Mouse (Mus musculus): ENCODE results near the gene Tanc2. TPM values are rescaled to one million over a fixed set of nuclear protein-coding genes. Genes with fewer than 3 reads are reported as not detected.

Gene Tanc2
- polyA plus RNA-seq, 1 experiment from 2014 or later = 3.5 TPM

- no peak for TF ChIP-seq CTCF (IDR thresholded peaks at IDR 0.05; ENCODE audit: low read depth)
- no peak overlapping the region for H3K4me3 ChIP-seq (ENCODE audit: low read depth, low read length)
- no peak overlapping the region for H3K27ac ChIP-seq (ENCODE audit: low read depth, low read length)
- no peaks in the 10 kb centered on the region for H3K36me3 ChIP-seq (ENCODE audit: control insufficient read depth, insufficient read depth)
- H3K4me2 ChIP-seq (replicated peaks; ENCODE audit: low read depth) = no peak overlapping the region
- WGBS = 85% methylated on average over 28 of the region's 28 CpGs
- H3K9ac ChIP-seq (ENCODE audit: low read depth, low read length) = no peak overlapping the region
- H3K27me3 ChIP-seq (replicated peaks; ENCODE audit: control insufficient read depth, insufficient read depth, low read length) = no peaks in the 10 kb centered on the region
- no peaks in the 10 kb centered on the region; the same call in none of the 2 replicates for H3K4me1 ChIP-seq (replicated peaks; ENCODE audit: control insufficient read depth, insufficient read depth, low read length)
- ATAC-seq = no peak
- H3K9me3 ChIP-seq (ENCODE audit: control insufficient read depth) = no peaks in the 10 kb centered on the region
These were observed 366.1 kb downstream of the Tanc2 start for GRCm38 (mm10) chr11:105955815-105956430.

- Histone ChIP-seq H3K36me3 (ENCODE audit: control insufficient read depth, insufficient read depth) (no peaks in the 10 kb centered on the region), H3K4me3 (ENCODE audit: low read depth, low read length) (no peak overlapping the region), H3K9me3 (ENCODE audit: control insufficient read depth) (no peaks in the 10 kb centered on the region), H3K4me1 (replicated peaks; ENCODE audit: control insufficient read depth, insufficient read depth, low read length) (no peaks in the 10 kb centered on the region; the same call in none of the 2 replicates), H3K4me2 (replicated peaks; ENCODE audit: low read depth) (no peak overlapping the region), H3K9ac (ENCODE audit: low read depth, low read length) (no peak overlapping the region), H3K27ac (ENCODE audit: low read depth, low read length) (no peak overlapping the region), H3K27me3 (replicated peaks; ENCODE audit: control insufficient read depth, insufficient read depth, low read length) (no peaks in the 10 kb centered on the region)
- 62% methylated on average over 6 of the region's 6 CpGs for WGBS
- no peak for TF ChIP-seq CTCF (IDR thresholded peaks at IDR 0.05; ENCODE audit: low read depth)
- no peak for ATAC-seq
These were observed 367.7 kb downstream of the Tanc2 start for GRCm38 (mm10) chr11:105957501-105957900.

DNA sequence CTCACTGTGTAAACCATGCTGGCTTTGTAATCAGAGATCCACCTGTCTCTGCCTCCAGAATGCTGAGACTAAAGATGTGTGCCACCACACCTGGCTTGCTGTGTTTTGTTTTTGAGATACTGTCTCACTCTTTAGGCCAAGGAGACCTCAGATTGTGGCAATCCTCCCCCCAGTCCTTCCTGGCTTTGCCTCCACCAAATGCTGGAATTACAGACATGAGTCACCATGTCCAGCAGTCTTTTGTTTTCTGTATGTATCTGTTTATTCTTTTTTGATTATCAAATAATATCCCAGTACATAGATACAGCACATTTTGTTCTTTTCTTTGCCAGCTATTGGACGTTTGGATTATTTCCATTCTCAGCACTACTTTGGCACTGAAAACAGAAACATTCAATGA lies 368.8 kb downstream of the Tanc2 start:
- Histone ChIP-seq H3K4me2 (replicated peaks; ENCODE audit: low read depth) (no peak overlapping the region), H3K9ac (ENCODE audit: low read depth, low read length) (no peak overlapping the region), H3K9me3 (ENCODE audit: control insufficient read depth) (no peaks in the 10 kb centered on the region), H3K4me1 (replicated peaks; ENCODE audit: control insufficient read depth, insufficient read depth, low read length) (no peaks in the 10 kb centered on the region), H3K27ac (ENCODE audit: low read depth, low read length) (no peak overlapping the region), H3K27me3 (replicated peaks; ENCODE audit: control insufficient read depth, insufficient read depth, low read length) (no peaks in the 10 kb centered on the region), H3K36me3 (ENCODE audit: control insufficient read depth, insufficient read depth) (no peaks in the 10 kb centered on the region), H3K4me3 (ENCODE audit: low read depth, low read length) (no peak overlapping the region)
- no peak for TF ChIP-seq CTCF (IDR thresholded peaks at IDR 0.05; ENCODE audit: low read depth)
- WGBS = 34% methylated on average over 1 of the region's 1 CpGs
- no peak for ATAC-seq

DNA sequence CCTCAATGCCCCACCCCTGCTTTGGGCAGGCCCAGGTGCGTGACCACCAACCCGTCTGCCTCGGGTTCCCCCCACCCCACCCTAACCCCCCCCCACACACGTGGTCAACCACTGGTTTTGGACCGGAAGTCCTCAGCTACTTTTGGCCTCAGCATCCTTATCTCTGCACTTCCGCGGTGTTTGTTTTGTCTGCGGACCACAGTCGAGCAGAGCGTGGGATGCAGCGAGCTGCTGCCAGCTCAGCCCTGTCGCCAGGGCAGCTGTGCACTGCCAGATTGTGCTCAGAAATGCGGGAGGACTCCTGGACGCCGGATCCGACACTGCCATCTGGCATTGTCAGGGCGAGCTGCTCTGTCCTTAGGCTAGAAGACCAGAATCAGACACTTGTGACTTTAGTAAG lies 369.6 kb downstream of the Tanc2 start:
- H3K4me2 ChIP-seq (replicated peaks; ENCODE audit: low read depth) = no peak overlapping the region
- TF ChIP-seq CTCF (IDR thresholded peaks at IDR 0.05; ENCODE audit: low read depth) = no peak
- 25% methylated on average over 17 of the region's 17 CpGs for WGBS
- H3K36me3 ChIP-seq (ENCODE audit: control insufficient read depth, insufficient read depth) = no peaks in the 10 kb centered on the region
- no peak overlapping the region for H3K27ac ChIP-seq (ENCODE audit: low read depth, low read length)
- H3K4me3 ChIP-seq (ENCODE audit: low read depth, low read length) = no peak overlapping the region
- no peak overlapping the region for H3K9ac ChIP-seq (ENCODE audit: low read depth, low read length)
- H3K27me3 ChIP-seq (replicated peaks; ENCODE audit: control insufficient read depth, insufficient read depth, low read length) = no peaks in the 10 kb centered on the region
- H3K4me1 ChIP-seq (replicated peaks; ENCODE audit: control insufficient read depth, insufficient read depth, low read length) = no peaks in the 10 kb centered on the region
- H3K9me3 ChIP-seq (ENCODE audit: control insufficient read depth) = no peaks in the 10 kb centered on the region
- ATAC-seq = no peak

DNA sequence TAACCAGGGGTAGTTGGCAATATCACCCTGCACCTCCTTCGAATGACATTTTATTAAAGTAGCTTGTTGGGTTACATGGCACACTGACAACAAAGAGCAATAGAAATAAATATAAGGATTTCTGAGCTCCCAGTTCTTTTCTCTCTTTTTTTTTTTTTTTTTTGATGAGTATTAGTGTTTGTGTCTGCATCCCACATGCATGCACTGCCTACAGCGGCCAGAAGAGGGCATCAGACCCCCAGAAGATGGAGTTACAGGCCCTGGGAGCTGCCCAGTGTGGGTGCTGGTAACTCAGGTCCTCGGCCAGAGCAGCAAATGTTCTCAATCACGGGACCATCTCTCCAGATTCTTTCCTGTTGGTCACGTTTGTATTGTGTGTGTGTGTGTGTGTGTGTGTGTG lies 374.9 kb downstream of the Tanc2 start:
- Histone ChIP-seq H3K36me3 (ENCODE audit: control insufficient read depth, insufficient read depth) (no peaks in the 10 kb centered on the region), H3K4me1 (replicated peaks; ENCODE audit: control insufficient read depth, insufficient read depth, low read length) (no peaks in the 10 kb centered on the region), H3K27ac (ENCODE audit: low read depth, low read length) (no peak overlapping the region), H3K4me3 (ENCODE audit: low read depth, low read length) (no peak overlapping the region), H3K4me2 (replicated peaks; ENCODE audit: low read depth) (no peak overlapping the region), H3K9ac (ENCODE audit: low read depth, low read length) (no peak overlapping the region), H3K27me3 (replicated peaks; ENCODE audit: control insufficient read depth, insufficient read depth, low read length) (no peaks in the 10 kb centered on the region), H3K9me3 (ENCODE audit: control insufficient read depth) (no peaks in the 10 kb centered on the region)
- WGBS = 58% methylated on average over 5 of the region's 5 CpGs
- no peak for ATAC-seq
- TF ChIP-seq CTCF (IDR thresholded peaks at IDR 0.05; ENCODE audit: low read depth) = peak; percentile 55

DNA sequence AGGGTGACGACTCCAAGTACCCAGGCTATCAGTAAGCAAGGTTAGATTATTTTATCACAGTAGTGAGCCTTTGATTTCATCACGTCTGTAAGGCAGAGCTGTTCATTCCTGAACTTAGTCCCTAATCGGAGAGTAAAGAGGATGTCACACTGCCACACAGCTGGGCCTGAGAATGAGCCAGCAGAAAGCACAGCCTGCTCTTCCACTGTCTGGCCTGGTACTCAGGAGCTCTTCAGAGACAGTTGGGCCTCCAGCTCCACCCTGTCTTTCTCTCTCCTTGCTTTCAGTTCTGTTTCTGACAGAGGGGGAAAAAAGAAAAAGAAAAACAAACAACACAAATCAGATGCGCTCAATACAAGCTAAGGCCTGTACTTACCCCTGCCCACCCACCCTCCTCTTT lies 376.5 kb downstream of the Tanc2 start:
- peak overlapping the region; percentile 77 for H3K27ac ChIP-seq (ENCODE audit: low read depth, low read length)
- no peak overlapping the region for H3K4me2 ChIP-seq (replicated peaks; ENCODE audit: low read depth)
- no peaks in the 10 kb centered on the region for H3K9me3 ChIP-seq (ENCODE audit: control insufficient read depth)
- no peaks in the 10 kb centered on the region for H3K27me3 ChIP-seq (replicated peaks; ENCODE audit: control insufficient read depth, insufficient read depth, low read length)
- no peaks in the 10 kb centered on the region for H3K36me3 ChIP-seq (ENCODE audit: control insufficient read depth, insufficient read depth)
- H3K4me3 ChIP-seq (ENCODE audit: low read depth, low read length) = no peak overlapping the region
- ATAC-seq = peak; percentile 49
- no peak for TF ChIP-seq CTCF (IDR thresholded peaks at IDR 0.05; ENCODE audit: low read depth)
- WGBS = 49% methylated on average over 4 of the region's 4 CpGs
- no peaks in the 10 kb centered on the region for H3K4me1 ChIP-seq (replicated peaks; ENCODE audit: control insufficient read depth, insufficient read depth, low read length)
- H3K9ac ChIP-seq (ENCODE audit: low read depth, low read length) = no peak overlapping the region

Data from intestine, postnatal 0 days (tissue).